Mouse (Mus musculus): ENCODE measurements at regions not wholly inside any gene's neighbourhood (a gene's known extent, or its start where the extent isn't known, plus 50 kb on each side); places are given as distances from the start of the nearest gene placed in this dataset.

DNA sequence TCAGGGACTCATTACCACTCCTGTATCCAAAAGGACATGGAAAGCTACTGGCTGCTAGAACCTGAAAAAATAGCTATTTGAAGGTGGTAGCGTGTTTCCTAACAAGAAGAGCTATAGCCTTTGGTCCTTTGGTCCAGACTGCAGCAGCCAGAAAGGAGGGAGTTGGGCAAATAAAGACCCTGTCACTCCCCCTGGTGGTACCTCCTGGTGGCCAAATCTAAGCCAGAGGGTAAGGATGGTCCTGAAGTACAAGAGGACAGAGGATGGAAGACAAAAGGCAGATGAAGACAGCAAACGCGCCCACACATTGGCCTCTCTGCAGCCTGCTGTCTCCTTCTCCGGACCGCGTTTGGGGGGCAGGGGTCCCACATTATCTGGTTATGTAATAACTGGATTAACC is 453.4 kb downstream of the Prss52 start:
- no peak overlapping the region for H3K27ac ChIP-seq (ENCODE audit: control insufficient read depth, low read depth, low read length)
- no peaks in the 10 kb centered on the region for H3K36me3 ChIP-seq (ENCODE audit: control insufficient read depth in 1 of 2, insufficient read depth in 2 of 2, low read length in 2 of 2)
- H3K4me1 ChIP-seq (ENCODE audit: control insufficient read depth in 1 of 2, insufficient read depth in 2 of 2, low read length in 2 of 2), result no peaks in the 10 kb centered on the region
- no peaks in the 10 kb centered on the region for H3K9me3 ChIP-seq (replicated peaks; ENCODE audit: insufficient read depth, low read length)
- no peak overlapping the region for H3K4me3 ChIP-seq (ENCODE audit: control insufficient read depth in 1 of 2, insufficient read depth in 1 of 2, low read depth in 2 of 2, low read length in 2 of 2)
- H3K27me3 ChIP-seq (ENCODE audit: control insufficient read depth in 1 of 2, insufficient read depth in 2 of 2, low read length in 2 of 2), result no peaks in the 10 kb centered on the region; a peak in 1 of 4 replicates
- no peaks in the 10 kb centered on the region for H3K79me2 ChIP-seq (ENCODE audit: control insufficient read depth, insufficient read depth, low read length, poor library complexity)
- no peak overlapping the region for H3K9ac ChIP-seq (ENCODE audit: control insufficient read depth, low read depth, low read length, poor library complexity, severe bottlenecking)
- DNase-seq (ENCODE audit: low read depth, low spot score), result no peak
- TF ChIP-seq RAD21 (IDR thresholded peaks at IDR 0.05; ENCODE audit: low read depth, low read length), result no peak
- TF ChIP-seq MAZ (IDR thresholded peaks at IDR 0.05; ENCODE audit: low read depth, low read length), result no peak
- no peak for TF ChIP-seq TAL1 (IDR thresholded peaks at IDR 0.05; ENCODE audit: low read length)
- TF ChIP-seq EP300 (IDR thresholded peaks at IDR 0.05; ENCODE audit: low read depth in 1 of 2, low read length in 2 of 2), result no peak
- no peak for TF ChIP-seq USF1 (IDR thresholded peaks at IDR 0.05; ENCODE audit: low read depth, low read length)
- no peak for TF ChIP-seq UBTF (IDR thresholded peaks at IDR 0.05; ENCODE audit: borderline replicate concordance, insufficient read depth, low read depth, low read length)
- TF ChIP-seq NRF1 (IDR thresholded peaks at IDR 0.05; ENCODE audit: insufficient read depth, low read depth, low read length, poor library complexity, severe bottlenecking), result no peak
- no peak for TF ChIP-seq ELF1 (IDR thresholded peaks at IDR 0.05; ENCODE audit: low read depth, low read length)
- TF ChIP-seq GABPA (IDR thresholded peaks at IDR 0.05; ENCODE audit: low read depth, low read length), result no peak
- no peak for TF ChIP-seq E2F4 (IDR thresholded peaks at IDR 0.05; ENCODE audit: borderline replicate concordance, low read depth, low read length)
- no peak for TF ChIP-seq ZNF384 (IDR thresholded peaks at IDR 0.05; ENCODE audit: low read depth, low read length)
- no peak for TF ChIP-seq MAX (IDR thresholded peaks at IDR 0.05; ENCODE audit: low read length)
- TF ChIP-seq POLR2AphosphoS5 (IDR thresholded peaks at IDR 0.05; ENCODE audit: borderline replicate concordance, low read depth, low read length), result no peak
- no peak for TF ChIP-seq MYB (IDR thresholded peaks at IDR 0.05; ENCODE audit: low read depth, low read length)
- no peak for TF ChIP-seq CHD1 (IDR thresholded peaks at IDR 0.05; ENCODE audit: low read depth, low read length)
- TF ChIP-seq ETS1 (IDR thresholded peaks at IDR 0.05; ENCODE audit: low read depth, low read length), result no peak
- no peak for TF ChIP-seq MYC (IDR thresholded peaks at IDR 0.05; ENCODE audit: low read depth, low read length)

DNA sequence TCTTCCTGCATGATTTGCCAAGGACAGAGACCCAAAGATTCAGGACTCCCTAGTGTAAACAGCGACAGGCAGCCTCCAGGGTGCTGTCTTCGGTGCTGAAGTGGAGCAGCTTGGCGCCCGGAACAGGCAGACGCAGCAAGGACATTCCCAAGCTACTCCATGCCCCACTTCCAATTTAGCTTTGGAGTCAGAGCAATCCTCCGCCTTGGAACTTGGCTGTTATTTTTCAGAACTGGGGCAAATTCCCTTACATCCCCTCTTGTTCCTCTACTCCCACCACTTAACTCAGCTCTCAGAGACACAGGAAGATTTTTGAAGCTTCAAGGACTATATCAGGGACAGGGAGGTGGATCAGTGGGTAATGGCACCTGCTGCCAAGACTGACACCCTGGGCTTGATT is 464.6 kb downstream of the Prss52 start:
- H3K36me3 ChIP-seq (ENCODE audit: control insufficient read depth in 1 of 2, insufficient read depth in 2 of 2, low read length in 2 of 2), result no peaks in the 10 kb centered on the region
- H3K4me3 ChIP-seq (ENCODE audit: control insufficient read depth in 1 of 2, insufficient read depth in 1 of 2, low read depth in 2 of 2, low read length in 2 of 2), result no peak overlapping the region
- H3K27ac ChIP-seq (ENCODE audit: control insufficient read depth, low read depth, low read length), result no peak overlapping the region
- no peaks in the 10 kb centered on the region; a peak in 1 of 4 replicates for H3K27me3 ChIP-seq (ENCODE audit: control insufficient read depth in 1 of 2, insufficient read depth in 2 of 2, low read length in 2 of 2)
- H3K9me3 ChIP-seq (replicated peaks; ENCODE audit: insufficient read depth, low read length), result no peaks in the 10 kb centered on the region
- H3K4me1 ChIP-seq (ENCODE audit: control insufficient read depth in 1 of 2, insufficient read depth in 2 of 2, low read length in 2 of 2), result no peaks in the 10 kb centered on the region
- no peaks in the 10 kb centered on the region for H3K79me2 ChIP-seq (ENCODE audit: control insufficient read depth, insufficient read depth, low read length, poor library complexity)
- DNase-seq (ENCODE audit: low read depth, low spot score), result peak; percentile 16
- no peak overlapping the region for H3K9ac ChIP-seq (ENCODE audit: control insufficient read depth, low read depth, low read length, poor library complexity, severe bottlenecking)
- TF ChIP-seq SIN3A (IDR thresholded peaks at IDR 0.05; ENCODE audit: low read length) (0 out of 2 replicates have a peak, but pooled peaks have one; percentile 36), SMC3 (IDR thresholded peaks at IDR 0.05; ENCODE audit: low read depth, low read length) (no peak)
